Mouse (Mus musculus) gastrocnemius, postnatal 4 days (tissue): ENCODE data around the gene Apbb2. TPM values are rescaled to one million over a fixed set of nuclear protein-coding genes. Genes with fewer than 3 reads are reported as not detected.
A peak's percentile ranks its signal among the peaks of the same experiment; 100 is the strongest.

ENCODE experiments used
- DNase-seq, 2 experiments: peaks; one replicate each; pipeline ENCODE4 v3.0.0; 2021 to 2022; ENCODE audit warnings: low spot score in 2 of 2, mixed read lengths in 2 of 2
- total RNA-seq, 2 experiments: library from RNA; stranded (reverse); gene quantifications; 2 replicates each; pipeline ENCODE4 v1.2.3; 2021

Gene Apbb2
- total RNA-seq, 2 experiments from 2014 or later: 56.0 to 60.4 TPM

DNA sequence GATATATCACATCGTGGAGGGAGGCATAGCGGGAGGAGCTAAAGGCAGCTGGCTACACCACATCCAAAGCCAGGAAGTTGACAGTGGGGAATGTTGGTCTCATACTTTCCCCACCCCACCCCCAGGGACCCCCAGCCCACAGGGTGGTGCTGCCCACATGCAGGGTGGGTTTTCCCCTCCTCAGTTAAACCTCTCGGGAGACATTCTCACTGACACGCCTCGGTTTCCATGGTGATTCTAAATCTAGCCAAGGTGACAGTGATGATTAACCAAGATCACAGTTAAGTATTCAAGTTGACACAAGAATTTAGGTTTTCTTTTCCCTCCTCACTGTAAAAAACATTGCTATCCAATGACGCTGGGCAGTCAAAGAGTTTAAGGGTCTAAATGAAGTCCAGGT, 270.2 kb downstream of the Apbb2 start:
- DNase-seq: no peak

GRCm38 (mm10) chr5:66346756-66347155, 271.8 kb downstream of the Apbb2 start:
- no peak for DNase-seq

DNA sequence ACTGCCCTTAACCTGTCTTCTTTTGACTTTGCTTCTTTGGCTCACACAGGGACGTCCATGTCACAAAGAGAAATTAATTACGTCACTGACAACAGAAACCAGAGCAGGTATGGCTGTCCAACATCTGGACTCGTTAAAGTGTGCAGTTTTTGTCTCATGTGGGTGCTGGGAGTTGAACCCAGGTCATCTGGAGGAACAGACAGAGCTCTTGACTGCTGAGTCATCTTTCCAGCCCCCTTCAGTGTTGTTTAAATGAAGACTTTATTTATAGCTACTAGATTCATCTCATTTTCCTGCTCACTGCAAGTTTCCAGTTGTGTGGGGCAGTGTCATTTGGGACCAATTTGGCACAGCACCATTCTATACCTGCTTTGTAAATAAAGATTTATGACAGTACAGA, 273.4 kb downstream of the Apbb2 start:
- DNase-seq: no peak

DNA sequence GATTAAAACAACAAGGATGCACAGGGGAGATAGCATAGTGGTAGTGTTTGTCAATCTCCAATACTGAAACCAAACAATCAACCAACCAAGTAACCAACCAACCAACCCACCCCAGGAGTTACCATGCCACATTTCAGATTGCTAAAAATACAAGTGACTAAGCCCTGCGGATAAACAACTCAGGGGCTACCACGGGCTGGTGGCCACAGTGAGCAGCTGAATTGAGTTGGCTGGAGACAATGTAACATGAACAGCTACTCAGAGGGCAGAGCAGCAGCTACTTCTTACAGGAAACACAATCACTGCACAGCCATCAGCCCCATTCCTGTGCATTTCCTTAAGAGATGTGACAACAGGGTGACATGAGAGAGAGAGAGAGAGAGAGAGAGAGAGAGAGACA, 274.4 kb downstream of the Apbb2 start:
- DNase-seq: no peak

GRCm38 (mm10) chr5:66342285-66342684, 276.3 kb downstream of the Apbb2 start:
- no peak for DNase-seq

- DNase-seq: no peak
Observed at GRCm38 (mm10) chr5:66341848-66342247, 276.7 kb downstream of the Apbb2 start.

- no peak for DNase-seq
Observed at GRCm38 (mm10) chr5:66340356-66341102, 278.1 kb downstream of the Apbb2 start.

GRCm38 (mm10) chr5:66338583-66338982, 280.0 kb downstream of the Apbb2 start:
- DNase-seq: no peak

- DNase-seq: no peak
Observed at GRCm38 (mm10) chr5:66337969-66338345, 280.6 kb downstream of the Apbb2 start.

DNA sequence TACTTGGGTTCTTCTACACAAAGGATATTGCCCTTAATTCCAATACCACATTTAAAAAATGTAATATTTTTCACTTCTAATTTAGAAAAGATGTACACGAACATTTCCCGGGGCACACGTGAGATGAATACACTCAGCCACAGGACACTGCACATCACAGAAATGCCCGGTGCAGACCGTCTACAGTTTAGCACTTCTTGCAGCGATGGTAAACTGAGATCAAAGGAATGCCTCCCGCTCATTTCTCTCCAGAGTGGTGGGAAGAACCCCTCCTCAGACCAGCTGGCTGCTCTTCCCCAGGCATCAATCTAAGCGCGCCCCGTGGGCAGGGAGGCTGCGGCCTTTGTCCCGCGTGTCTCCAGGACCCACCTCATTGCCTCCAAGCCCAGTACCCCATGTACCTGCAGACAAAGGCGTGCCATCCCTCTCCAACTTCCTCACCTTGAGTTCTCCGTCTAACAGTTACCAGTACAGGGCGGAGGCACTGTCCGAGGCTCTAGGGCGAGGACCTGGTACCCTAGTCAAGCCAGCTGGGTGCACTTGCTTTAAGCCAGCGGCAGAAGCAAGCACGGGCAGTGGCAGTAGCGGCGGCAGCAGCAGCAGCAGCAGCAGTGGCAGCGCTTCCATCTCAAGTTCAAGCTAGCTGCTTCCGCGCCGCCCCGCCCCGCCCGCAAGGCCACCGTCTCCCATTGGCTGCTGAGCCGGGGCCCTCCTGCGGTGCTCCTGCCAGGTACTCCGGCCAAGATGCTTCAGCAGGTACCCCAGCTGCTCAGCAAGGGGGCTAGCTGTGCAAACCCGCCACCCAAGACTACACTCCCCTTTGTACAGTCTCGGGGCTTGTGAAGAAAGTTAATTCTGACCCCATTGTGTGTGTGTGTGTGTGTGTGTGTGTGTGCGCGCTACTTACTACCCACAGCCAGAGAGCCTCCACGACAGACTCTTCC, 281.3 kb downstream of the Apbb2 start:
- peak in 1 of 2 experiments; percentile 46 for DNase-seq

DNA sequence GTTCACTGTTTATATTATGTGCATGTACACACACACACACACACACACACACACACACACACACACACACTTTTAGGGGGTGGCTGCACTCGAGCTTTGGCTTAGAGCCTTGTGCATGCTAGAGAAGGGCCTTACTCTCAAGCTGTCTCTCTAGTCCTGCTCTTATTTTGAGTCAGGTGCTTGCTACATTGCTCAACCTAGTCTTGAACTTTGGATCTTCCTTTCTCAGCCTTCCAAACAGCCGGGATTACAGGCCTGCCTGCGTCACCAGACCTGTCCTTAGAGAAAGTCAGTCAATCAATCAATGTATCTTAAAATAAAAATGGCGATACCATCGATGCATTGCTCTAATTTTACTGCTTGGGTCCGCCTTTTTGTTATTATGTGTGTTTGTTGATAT, 287.8 kb downstream of the Apbb2 start:
- DNase-seq: no peak

DNA sequence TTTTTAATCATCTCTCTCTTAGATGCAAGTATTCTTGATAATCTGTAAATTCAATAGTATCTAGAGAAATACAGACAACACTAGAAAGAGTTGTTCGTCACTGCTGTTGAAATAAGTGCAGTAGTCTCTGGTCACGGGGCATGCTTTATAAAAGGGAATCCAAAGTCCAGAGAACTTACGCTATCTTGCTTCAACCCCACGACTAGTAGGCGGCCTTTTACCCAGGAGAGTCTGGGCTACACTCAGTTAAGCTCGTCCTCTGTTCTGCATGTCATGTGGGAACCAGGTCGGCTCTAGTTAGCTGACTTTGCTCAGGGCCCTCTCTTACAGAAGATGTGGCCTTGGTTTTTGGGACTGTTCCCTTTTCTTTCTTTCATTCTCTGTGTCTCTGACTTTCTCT, 289.8 kb downstream of the Apbb2 start:
- no peak for DNase-seq

DNA sequence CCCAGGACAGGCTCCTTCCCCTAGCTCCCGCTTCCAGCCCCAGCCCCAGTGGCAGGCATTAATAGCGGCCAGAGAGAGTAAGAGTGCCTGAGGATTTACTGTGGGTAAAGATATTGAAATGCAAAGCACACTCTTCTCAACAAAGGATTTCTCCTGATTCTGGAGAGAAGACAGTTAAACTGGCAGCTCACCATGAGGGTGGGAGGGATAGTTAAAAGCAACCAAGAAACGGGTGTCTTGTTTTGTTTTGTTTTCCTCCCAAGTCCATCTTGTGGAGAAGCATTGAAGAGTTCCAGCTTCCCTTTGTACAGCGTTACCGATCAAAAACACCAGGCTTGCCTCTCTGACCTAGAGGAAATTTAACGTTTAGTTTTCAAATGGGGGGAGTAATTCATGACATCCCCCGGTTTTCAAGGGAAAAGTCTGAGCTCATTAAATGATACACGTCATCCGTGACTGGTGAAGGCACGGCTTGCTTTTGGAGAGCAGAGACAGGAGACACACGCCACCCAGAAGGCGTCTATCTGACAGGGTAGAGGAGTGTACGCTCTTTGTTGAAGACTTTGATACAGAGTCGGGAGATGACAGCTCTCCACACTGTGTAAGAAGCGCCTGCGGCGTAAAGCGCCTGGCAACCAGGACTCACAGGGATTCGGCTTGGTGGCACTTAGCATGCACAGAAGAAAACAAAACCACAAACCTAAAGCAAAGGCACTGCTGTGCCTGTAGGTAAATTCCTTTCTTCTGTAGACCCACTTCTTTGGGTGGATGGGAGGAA, 290.4 kb downstream of the Apbb2 start:
- no peak for DNase-seq

- no peak for DNase-seq
Observed at GRCm38 (mm10) chr5:66326395-66326794, 292.2 kb downstream of the Apbb2 start.

- DNase-seq: no peak
Observed at GRCm38 (mm10) chr5:66323603-66324002, 295.0 kb downstream of the Apbb2 start.

- DNase-seq: no peak
Observed at GRCm38 (mm10) chr5:66323131-66323530, 295.5 kb downstream of the Apbb2 start.

DNA sequence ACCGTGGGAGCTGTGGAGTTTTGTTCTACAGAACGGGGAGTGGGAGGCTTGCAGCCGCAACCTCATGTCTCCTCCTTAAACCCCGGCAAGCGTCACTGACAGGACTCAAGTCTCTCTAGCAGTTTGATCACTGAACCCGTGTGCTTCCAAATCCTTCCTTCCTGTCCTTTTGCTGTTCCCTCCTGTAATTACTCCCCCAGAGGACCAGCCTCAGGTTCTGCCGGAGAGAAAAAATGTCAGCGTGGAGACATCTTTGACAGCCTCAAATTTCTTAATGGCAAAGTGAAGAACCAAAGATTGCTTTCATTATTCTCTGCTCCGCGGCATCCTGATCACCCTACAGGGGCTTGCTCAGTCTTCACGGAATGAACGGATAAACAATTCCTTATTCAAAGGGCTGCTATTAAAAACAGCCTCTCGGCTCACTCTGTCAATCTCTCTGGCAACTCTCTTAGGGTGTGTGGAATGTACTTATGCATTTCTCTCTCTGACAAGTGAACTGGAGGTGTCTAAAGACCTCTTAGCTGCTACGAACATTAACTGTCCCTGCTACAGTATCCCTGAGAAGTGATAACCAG, 298.7 kb downstream of the Apbb2 start:
- DNase-seq: no peak

DNA sequence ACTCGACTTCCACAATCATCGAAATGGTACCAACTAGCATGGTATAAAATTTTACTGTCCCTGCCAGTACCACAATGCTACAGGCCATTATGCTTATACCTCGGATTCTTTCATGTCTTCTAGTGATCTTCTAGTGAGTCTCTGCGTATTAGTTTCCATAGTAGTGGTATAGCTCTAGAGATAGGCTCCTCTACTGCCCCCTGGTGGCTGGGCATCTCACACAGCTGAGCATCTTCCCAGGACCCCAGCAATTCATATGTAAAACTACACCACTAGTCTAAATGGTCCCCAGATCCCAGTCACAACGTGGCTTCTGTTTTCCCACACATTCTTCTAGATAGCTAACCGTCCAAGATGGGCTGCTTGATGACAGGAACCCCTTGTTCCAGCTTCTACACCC, 299.2 kb downstream of the Apbb2 start:
- DNase-seq: peak in 1 of 2 experiments; percentile 42

DNA sequence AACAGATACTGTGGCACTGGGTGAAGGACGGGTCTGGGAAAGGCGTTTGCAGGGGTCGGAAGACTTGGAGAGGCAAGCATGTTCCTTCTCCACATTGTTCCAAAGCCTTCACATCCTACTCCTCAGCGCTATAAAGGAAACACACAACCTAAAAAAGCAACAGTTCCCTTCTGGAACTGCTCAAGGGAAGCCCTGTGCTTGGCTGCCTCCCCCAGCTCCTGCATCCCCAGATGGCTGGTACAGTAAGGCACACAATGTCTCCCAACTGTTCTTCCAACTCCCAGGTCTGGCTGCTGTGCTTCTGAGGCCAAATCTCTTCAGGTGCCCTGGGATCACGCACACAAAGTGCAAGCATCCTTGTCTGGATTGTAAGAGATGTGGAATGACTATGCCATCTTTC, 302.8 kb downstream of the Apbb2 start:
- no peak for DNase-seq

DNA sequence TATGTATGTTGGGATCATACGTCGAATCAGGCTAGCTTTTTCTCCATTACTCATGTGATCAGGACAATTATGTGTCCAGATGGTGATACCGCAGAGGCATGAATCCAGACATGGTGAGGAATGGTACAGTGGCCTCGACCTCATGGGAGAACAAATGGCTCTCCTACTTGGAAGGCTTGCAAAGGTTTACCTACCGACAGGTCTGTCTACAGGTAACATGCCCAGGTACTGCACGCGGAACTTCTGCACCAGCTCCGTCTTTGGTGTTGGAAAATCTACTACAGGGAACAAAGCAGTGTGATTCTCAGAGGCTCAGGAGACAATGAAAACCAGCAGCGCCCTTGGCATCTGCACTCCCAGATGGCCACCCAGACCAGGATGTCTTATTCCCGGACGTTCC, 307.8 kb downstream of the Apbb2 start:
- DNase-seq: no peak

DNA sequence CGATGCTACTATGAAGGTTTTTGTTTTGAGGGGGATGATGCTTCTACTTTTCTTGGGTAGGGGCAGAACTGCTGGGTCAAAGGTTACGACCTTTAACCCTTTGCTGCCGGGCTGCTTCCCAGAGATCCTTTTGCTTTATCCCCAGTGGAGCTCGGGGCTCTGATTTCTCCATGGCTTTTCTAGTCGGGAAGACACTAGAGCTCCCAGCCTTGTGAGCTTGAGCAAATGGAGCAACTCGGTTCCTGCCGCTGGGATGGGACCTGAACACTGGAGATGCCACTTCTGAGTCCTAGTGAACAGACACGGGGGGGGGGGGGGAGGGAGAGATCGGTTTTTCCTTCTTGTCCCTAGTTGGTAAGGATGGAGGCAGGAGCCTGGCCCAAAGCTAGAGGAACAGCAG, 308.3 kb downstream of the Apbb2 start:
- no peak for DNase-seq
